Mouse (Mus musculus): ENCODE data around the gene Ppil1. TPM values are rescaled to one million over a fixed set of nuclear protein-coding genes. Genes with fewer than 3 reads are reported as not detected.
"Not testable (repeated sequence)": the region's sequence is repeated elsewhere in the genome, so short reads cannot be mapped to it uniquely, and the experiment has no call there.

Ppil1 gene
- polyA plus RNA-seq, 1 experiment from 2014 or later: 10.6 TPM

DNA sequence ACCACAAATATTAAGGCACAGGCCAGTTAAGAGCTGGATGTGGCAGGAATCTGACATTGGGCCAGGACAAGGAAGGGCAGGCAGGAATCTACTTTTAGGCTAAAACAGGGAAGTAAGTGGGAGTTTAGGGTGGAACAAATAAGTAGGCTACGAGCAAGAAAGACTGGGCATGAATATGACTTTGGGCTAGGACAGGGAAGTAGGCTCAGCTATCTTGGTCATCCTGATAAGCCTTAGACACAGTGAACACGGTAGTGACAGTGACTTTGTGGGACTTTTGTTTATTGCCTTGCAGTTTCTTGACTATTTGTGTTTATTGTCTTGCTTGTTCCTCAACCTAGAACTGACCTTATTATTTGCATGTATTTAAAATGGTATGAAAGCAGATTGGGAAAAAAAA, 10.8 kb downstream of the Ppil1 start:
- peaks cover 34% of the 10 kb centered on the region; the same call in 1 of the 2 replicates for H3K79me2 ChIP-seq (ENCODE audit: inconsistent target)
- H3K4me3 ChIP-seq (ENCODE audit: inconsistent target): no peak overlapping the region
- H3K27ac ChIP-seq: no peak overlapping the region
- H3K36me3 ChIP-seq (ENCODE audit: inconsistent target): peaks cover 34% of the 10 kb centered on the region; the same call in 1 of the 2 replicates
- 86% methylated on average over 2 of the region's 2 CpGs for WGBS (ENCODE audit: missing documents)

DNA sequence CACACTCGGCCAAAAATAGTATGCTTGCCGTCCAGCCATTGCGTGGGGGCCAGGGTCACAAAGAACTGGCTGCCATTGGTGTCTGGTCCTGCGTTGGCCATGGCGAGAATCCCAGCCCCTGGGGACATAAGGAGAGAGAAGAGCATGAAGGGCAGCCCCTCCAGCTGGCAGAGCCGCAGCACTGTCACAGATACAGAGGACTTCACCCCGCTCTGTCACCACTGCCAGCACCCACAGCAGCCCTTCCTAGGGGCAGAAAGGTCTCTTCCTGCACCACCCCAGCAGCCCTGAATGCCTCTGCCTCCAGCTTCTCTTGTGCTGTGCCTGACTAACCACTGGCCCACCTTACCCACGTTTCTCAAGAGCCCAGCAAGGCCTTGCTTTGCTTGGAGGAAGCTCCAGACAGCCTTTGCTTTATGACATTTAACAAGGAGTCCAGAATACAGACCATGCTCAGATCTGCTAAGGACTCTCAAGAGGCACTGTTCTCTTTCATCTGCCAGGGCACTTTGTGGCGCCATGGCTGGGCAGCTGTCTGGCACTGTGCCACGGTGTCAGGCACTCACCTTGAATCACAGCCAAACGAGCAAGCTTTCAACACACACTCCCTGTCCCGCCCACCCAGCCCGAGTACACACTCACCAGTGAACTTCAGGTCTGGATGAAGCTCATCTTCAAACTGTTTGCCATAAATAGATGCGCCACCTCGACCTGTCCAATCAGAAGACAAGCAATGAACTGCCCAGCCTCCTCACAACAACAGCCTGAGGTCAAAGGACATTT, 12.2 kb downstream of the Ppil1 start:
- Histone ChIP-seq H3K27ac (no peak overlapping the region), H3K79me2 (ENCODE audit: inconsistent target) (peaks cover 20% of the 10 kb centered on the region; the same call in 1 of the 2 replicates), H3K36me3 (ENCODE audit: inconsistent target) (peaks cover 21% of the 10 kb centered on the region; the same call in 1 of the 2 replicates), H3K4me3 (ENCODE audit: inconsistent target) (no peak overlapping the region)
- 85% methylated on average over 13 of the region's 15 CpGs for WGBS (ENCODE audit: missing documents)

- H3K27ac ChIP-seq; H3K4me3 ChIP-seq (ENCODE audit: inconsistent target): not testable (repeated sequence)
- 79% methylated on average over 12 of the region's 14 CpGs for WGBS (ENCODE audit: missing documents)
- H3K36me3 ChIP-seq (ENCODE audit: inconsistent target): peaks cover 21% of the 10 kb centered on the region; the same call in 1 of the 2 replicates
- peaks cover 12% of the 10 kb centered on the region; the same call in 1 of the 2 replicates for H3K79me2 ChIP-seq (ENCODE audit: inconsistent target)
These were observed 13.0 kb downstream of the Ppil1 start for GRCm38 (mm10) chr17:29251006-29251405.

GRCm38 (mm10) chr17:29249512-29249911, 14.5 kb downstream of the Ppil1 start:
- Histone ChIP-seq H3K27ac (no peak overlapping the region), H3K4me3 (ENCODE audit: inconsistent target) (no peak overlapping the region), H3K79me2 (ENCODE audit: inconsistent target) (peaks cover 5% of the 10 kb centered on the region; the same call in 1 of the 2 replicates), H3K36me3 (ENCODE audit: inconsistent target) (peaks cover 16% of the 10 kb centered on the region; the same call in 1 of the 2 replicates)
- WGBS (ENCODE audit: missing documents): 75% methylated on average over 9 of the region's 9 CpGs

GRCm38 (mm10) chr17:29247881-29248280, 16.1 kb downstream of the Ppil1 start:
- Histone ChIP-seq H3K4me3 (ENCODE audit: inconsistent target) (no peak overlapping the region), H3K36me3 (ENCODE audit: inconsistent target) (peaks cover 9% of the 10 kb centered on the region; the same call in 1 of the 2 replicates), H3K27ac (no peak overlapping the region), H3K79me2 (ENCODE audit: inconsistent target) (no peaks in the 10 kb centered on the region)
- WGBS (ENCODE audit: missing documents): 92% methylated on average over 13 of the region's 13 CpGs

- 58% methylated on average over 5 of the region's 5 CpGs for WGBS (ENCODE audit: missing documents)
These were observed 17.4 kb downstream of the Ppil1 start for GRCm38 (mm10) chr17:29246602-29247001.

GRCm38 (mm10) chr17:29245725-29246124, 18.3 kb downstream of the Ppil1 start:
- Histone ChIP-seq H3K27ac (no peak overlapping the region), H3K79me2 (ENCODE audit: inconsistent target) (no peaks in the 10 kb centered on the region), H3K4me3 (ENCODE audit: inconsistent target) (no peak overlapping the region), H3K36me3 (ENCODE audit: inconsistent target) (no peaks in the 10 kb centered on the region)
- 18% methylated on average over 7 of the region's 7 CpGs for WGBS (ENCODE audit: missing documents)

More at GRCm38 (mm10) chr17:29246602-29247001, 17.4 kb downstream of the Ppil1 start:
- no peak overlapping the region for H3K27ac ChIP-seq
- no peaks in the 10 kb centered on the region for H3K79me2 ChIP-seq (ENCODE audit: inconsistent target)
- no peak overlapping the region for H3K4me3 ChIP-seq (ENCODE audit: inconsistent target)
- H3K36me3 ChIP-seq (ENCODE audit: inconsistent target): peaks cover 6% of the 10 kb centered on the region; the same call in 1 of the 2 replicates

DNA sequence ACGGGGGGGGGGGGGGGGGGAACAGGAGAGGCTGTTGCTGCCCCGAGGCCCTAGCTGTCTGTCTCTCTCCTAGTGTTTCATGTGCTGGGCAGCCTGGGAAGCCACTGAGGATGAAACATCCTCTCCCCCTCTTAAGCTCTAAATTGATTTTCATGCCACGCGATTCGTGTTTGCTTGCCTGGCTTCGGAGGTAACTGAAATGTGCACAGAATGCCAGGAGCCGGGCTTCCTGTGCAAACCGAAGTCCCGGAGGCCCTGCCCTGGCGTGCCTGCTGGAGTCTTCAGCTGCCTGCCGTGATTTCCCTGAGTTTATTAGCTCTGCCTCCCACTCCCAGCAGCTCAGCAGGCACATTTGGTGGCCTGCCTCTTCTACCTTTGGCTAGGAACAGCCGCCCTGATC, 19.1 kb downstream of the Ppil1 start:
- H3K79me2 ChIP-seq (ENCODE audit: inconsistent target): no peaks in the 10 kb centered on the region
- H3K4me3 ChIP-seq (ENCODE audit: inconsistent target): no peak overlapping the region
- 82% methylated on average over 12 of the region's 12 CpGs for WGBS (ENCODE audit: missing documents)
- H3K36me3 ChIP-seq (ENCODE audit: inconsistent target): no peaks in the 10 kb centered on the region
- H3K27ac ChIP-seq: no peak overlapping the region

DNA sequence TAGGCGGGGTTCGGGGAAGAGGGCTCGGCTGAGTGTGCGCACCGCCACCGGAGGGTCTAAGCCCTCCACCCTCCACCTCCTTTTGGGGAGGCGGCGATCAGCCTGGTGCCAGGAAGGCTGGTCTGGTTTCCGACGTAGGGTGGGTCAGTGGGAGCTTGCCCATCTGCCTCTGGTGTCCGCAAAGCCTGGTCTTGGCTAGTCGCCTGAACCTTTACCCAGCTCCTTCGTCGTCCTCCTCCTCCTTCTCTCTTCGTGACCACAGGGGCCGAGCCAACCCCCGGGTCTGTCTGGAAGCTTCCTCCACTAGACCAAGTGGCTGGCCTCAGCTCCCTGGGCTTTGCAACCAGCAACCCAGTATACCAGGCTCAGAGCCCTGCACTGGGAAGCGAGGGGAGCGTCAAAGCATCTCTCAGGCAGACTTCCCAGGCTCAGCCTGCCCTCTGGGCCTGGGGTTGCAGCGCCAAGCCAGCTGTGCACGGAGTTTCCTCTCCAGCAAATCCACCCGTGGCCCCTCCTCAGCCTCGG, 25.5 kb downstream of the Ppil1 start:
- no peak overlapping the region for H3K4me3 ChIP-seq (ENCODE audit: inconsistent target)
- no peaks in the 10 kb centered on the region for H3K79me2 ChIP-seq (ENCODE audit: inconsistent target)
- no peaks in the 10 kb centered on the region for H3K36me3 ChIP-seq (ENCODE audit: inconsistent target)
- H3K27ac ChIP-seq: no peak overlapping the region
- whole genome bisulfite sequencing (ENCODE audit: missing documents): 6% methylated on average over 23 of the region's 23 CpGs

- Histone ChIP-seq H3K4me3 (ENCODE audit: inconsistent target) (no peak within 1 kb of the TSS), H3K36me3 (ENCODE audit: inconsistent target) (no peaks in the 10 kb centered on the region), H3K27ac (no peak within 1 kb of the TSS), H3K79me2 (ENCODE audit: inconsistent target) (no peaks in the 10 kb centered on the region)
- 2% methylated on average over 50 of the region's 73 CpGs for WGBS (ENCODE audit: missing documents)
These were observed 26.1 kb downstream of the Ppil1 start, which contains the start of gene Cpne5 for GRCm38 (mm10) chr17:29237772-29238420. TSS of gene Cpne5 (minus strand) at chr17:29238167.

- H3K27ac ChIP-seq: no peak overlapping the region
- no peaks in the 10 kb centered on the region for H3K79me2 ChIP-seq (ENCODE audit: inconsistent target)
- no peaks in the 10 kb centered on the region for H3K36me3 ChIP-seq (ENCODE audit: inconsistent target)
- no peak overlapping the region for H3K4me3 ChIP-seq (ENCODE audit: inconsistent target)
- 4% methylated on average over 30 of the region's 32 CpGs for WGBS (ENCODE audit: missing documents)
These were observed 26.7 kb downstream of the Ppil1 start for GRCm38 (mm10) chr17:29237267-29237771.

GRCm38 (mm10) chr17:29236111-29236510, 27.9 kb downstream of the Ppil1 start:
- Histone ChIP-seq H3K36me3 (ENCODE audit: inconsistent target) (no peaks in the 10 kb centered on the region), H3K79me2 (ENCODE audit: inconsistent target) (no peaks in the 10 kb centered on the region), H3K27ac (no peak overlapping the region), H3K4me3 (ENCODE audit: inconsistent target) (no peak overlapping the region)
- 89% methylated on average over 7 of the region's 7 CpGs for WGBS (ENCODE audit: missing documents)

DNA sequence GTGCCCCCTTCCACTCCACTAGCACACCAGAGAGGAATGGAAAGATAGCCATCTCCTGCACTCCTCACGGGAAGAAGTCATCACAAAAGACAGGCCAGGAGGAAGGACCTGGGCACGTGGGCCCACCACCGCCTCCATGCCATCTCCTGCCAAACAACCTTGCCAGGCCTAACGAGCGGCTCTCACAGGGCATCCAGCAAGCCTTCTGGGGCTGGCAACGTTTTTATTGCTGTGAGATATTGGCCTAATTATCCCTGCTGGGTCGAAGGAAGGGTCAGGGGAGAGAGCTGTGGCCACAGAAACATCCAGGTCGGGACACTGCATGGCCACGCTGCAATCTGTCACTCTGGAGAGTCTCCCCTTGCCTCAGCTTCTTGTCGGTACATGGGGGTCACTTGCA, 32.9 kb downstream of the Ppil1 start:
- Histone ChIP-seq H3K79me2 (ENCODE audit: inconsistent target) (no peaks in the 10 kb centered on the region), H3K27ac (no peak overlapping the region), H3K4me3 (ENCODE audit: inconsistent target) (no peak overlapping the region), H3K36me3 (ENCODE audit: inconsistent target) (no peaks in the 10 kb centered on the region)
- WGBS (ENCODE audit: missing documents): 84% methylated on average over 10 of the region's 10 CpGs

DNA sequence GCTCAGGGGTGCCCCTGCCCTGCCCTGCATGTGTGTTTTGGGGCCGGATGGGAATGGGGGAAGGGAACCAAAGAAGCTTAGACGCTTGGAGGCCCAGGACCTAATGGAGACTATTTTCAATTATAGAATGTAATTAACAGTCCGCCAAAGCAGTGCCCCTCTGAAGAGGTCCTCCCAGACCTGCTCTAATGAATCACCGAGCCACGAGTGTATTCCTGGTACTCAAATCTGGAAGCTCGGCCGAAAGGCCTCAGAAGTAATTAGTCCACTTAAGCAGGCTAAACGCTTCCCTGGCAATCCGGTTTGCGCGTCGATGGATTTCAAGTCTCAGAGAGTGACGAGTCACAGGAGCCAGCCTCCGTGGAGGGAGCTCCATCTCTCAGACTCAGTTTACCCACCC, 43.4 kb downstream of the Ppil1 start:
- Histone ChIP-seq H3K79me2 (ENCODE audit: inconsistent target) (no peaks in the 10 kb centered on the region), H3K27ac (no peak overlapping the region), H3K36me3 (ENCODE audit: inconsistent target) (no peaks in the 10 kb centered on the region), H3K4me3 (ENCODE audit: inconsistent target) (no peak overlapping the region)
- whole genome bisulfite sequencing (ENCODE audit: missing documents): 93% methylated on average over 14 of the region's 14 CpGs

- H3K79me2 ChIP-seq (ENCODE audit: inconsistent target): no peaks in the 10 kb centered on the region
- H3K36me3 ChIP-seq (ENCODE audit: inconsistent target): no peaks in the 10 kb centered on the region
- no peak overlapping the region for H3K4me3 ChIP-seq (ENCODE audit: inconsistent target)
- H3K27ac ChIP-seq: no peak overlapping the region
- 100% methylated on average over 5 of the region's 5 CpGs for WGBS (ENCODE audit: missing documents)
These were observed 46.0 kb downstream of the Ppil1 start for GRCm38 (mm10) chr17:29218017-29218416.

Data from macrophage (primary cell).